Mouse (Mus musculus) heart, postnatal 0 days (tissue): ENCODE measurements at regions not wholly inside any gene's neighbourhood (a gene's known extent, or its start where the extent isn't known, plus 50 kb on each side); places are given as distances from the start of the nearest gene placed in this dataset.

Experiments used
- ATAC-seq: fragments of 200-750 bp; cut with Nextera tagmentation; 2 replicates; pipeline ENCODE4 v1.8.0; 2017; ENCODE audit warnings: low read depth, moderate number of reproducible peaks, moderate library complexity; ENCODE audit not compliant: insufficient read depth
- DNase-seq: peaks from one replicate; pipeline ENCODE4 v3.0.0-alpha.2; 2016; ENCODE audit warnings: low spot score
- H3K27ac ChIP-seq: fragments of 300-500 bp; sonication (generic); 2 replicates; pipeline ENCODE4 v1.5.1; 2014; ENCODE audit warnings: low read depth, mild to moderate bottlenecking
- H3K27me3 ChIP-seq: fragments of 300-500 bp; sonication (generic); 2 replicates; pipeline ENCODE4 v1.6.1; 2014; ENCODE audit warnings: low read length, mixed read lengths; ENCODE audit not compliant: control insufficient read depth, insufficient read depth
- H3K36me3 ChIP-seq: fragments of 300-500 bp; sonication (generic); replicated peaks from 2 replicates; pipeline ENCODE4 v1.6.1; 2014; ENCODE audit warnings: low read length, mixed read lengths; ENCODE audit not compliant: control insufficient read depth, insufficient read depth
- H3K4me1 ChIP-seq: fragments of 300-500 bp; sonication (generic); 2 replicates; pipeline ENCODE4 v1.6.1; 2014; ENCODE audit warnings: antibody characterized with exemption; ENCODE audit not compliant: control insufficient read depth, insufficient read depth
- H3K4me2 ChIP-seq: fragments of 300-500 bp; sonication (generic); 2 replicates; pipeline ENCODE4 v1.6.1; 2014; ENCODE audit warnings: low read depth, mild to moderate bottlenecking, low read length, moderate library complexity
- H3K4me3 ChIP-seq: fragments of 300-500 bp; sonication (generic); 2 replicates; pipeline ENCODE4 v1.5.1; 2014; ENCODE audit warnings: low read depth, low read length
- H3K9ac ChIP-seq: fragments of 300-500 bp; sonication (generic); replicated peaks from 2 replicates; pipeline ENCODE4 v1.6.1; 2014; ENCODE audit warnings: low read depth, low read length, mixed read lengths
- H3K9me3 ChIP-seq: fragments of 300-500 bp; sonication (generic); replicated peaks from 2 replicates; pipeline ENCODE4 v1.6.1; 2016; ENCODE audit warnings: low read length; ENCODE audit not compliant: control insufficient read depth
- CTCF ChIP-seq: IDR thresholded peaks from 2 replicates; pipeline ENCODE4 v1.5.1; 2016; ENCODE audit warnings: antibody characterized with exemption, control low read depth, low read depth
- EP300 ChIP-seq: IDR thresholded peaks from 2 replicates; pipeline ENCODE4 v1.6.1; 2016; ENCODE audit warnings: antibody characterized with exemption, low read depth
- WGBS: fragments of 180-500 bp; shearing (Covaris S2); extraction: QIAGEN DNeasy Blood & Tissue Kit; methylation state at CpG from one replicate; pipeline ENCODE4 v1.1.7; 2014; 5-methylcytosine and 5-hydroxymethylcytosine counted together

- no peaks in the 10 kb centered on the region for H3K4me1 ChIP-seq
- no peaks in the 10 kb centered on the region for H3K9me3 ChIP-seq
- H3K4me3 ChIP-seq, result no peak overlapping the region
- H3K9ac ChIP-seq, result no peak overlapping the region
- no peak overlapping the region for H3K27ac ChIP-seq
- H3K27me3 ChIP-seq, result no peaks in the 10 kb centered on the region
- no peak overlapping the region for H3K4me2 ChIP-seq
- no peaks in the 10 kb centered on the region for H3K36me3 ChIP-seq
- TF ChIP-seq CTCF (no peak), EP300 (no peak)
- DNase-seq, result no peak
- WGBS, result 69% methylated on average over 1 of the region's 1 CpGs
- no peak for ATAC-seq
These were observed 59.5 kb upstream of the Sgcd start for GRCm38 (mm10) chr11:48048311-48048710.
